Mouse (Mus musculus): ENCODE results near the gene Irak1.

Gene Irak1

DNA sequence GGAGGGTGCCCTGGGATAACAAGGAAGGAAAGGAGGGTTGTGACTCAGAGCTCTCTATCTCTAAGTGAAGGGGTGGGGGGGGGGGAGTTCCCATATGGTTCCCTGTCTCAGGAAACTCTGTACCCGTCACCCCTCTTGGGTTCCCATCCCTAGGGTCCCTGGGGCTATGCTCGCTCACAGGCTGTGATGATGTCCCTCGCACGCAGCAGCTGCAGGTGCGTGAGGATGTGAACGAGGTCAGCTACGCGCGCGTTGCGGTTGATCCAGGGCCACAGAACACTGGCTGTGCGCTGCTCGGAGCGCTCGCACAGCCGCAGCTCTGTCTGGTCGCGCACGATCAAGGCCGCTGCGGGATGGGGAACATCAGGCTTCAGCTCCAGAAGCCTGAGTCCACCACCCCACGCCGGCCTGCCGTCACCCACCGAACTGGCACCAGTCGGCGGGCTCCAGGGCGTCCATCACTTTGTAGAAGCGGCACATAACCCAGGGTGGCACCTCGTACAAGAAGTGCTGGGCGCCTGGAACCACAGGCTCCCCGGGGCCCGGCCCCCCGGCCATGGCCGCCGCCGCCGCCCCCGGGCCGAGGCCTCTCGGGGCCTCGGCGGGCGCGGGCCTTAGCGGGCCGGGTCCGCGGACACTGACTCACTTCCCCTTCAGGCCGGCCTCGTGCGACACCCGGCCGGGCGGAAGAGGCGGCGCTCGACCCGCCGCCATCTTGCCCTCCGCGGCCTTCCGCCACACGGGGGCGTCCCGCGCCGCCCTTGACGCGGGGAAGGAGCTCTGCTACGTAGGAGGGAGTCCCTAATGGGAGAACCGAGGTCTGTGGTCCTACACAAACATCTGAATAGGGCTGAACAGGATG is at the start of gene Irak1:
Gene Irak1 (minus strand): TSS at position 731 of the 862 bp plus-strand sequence.
- DNase-seq (ENCODE audit: low spot score in 2 of 2) = peak; percentile 16 to 54

DNA sequence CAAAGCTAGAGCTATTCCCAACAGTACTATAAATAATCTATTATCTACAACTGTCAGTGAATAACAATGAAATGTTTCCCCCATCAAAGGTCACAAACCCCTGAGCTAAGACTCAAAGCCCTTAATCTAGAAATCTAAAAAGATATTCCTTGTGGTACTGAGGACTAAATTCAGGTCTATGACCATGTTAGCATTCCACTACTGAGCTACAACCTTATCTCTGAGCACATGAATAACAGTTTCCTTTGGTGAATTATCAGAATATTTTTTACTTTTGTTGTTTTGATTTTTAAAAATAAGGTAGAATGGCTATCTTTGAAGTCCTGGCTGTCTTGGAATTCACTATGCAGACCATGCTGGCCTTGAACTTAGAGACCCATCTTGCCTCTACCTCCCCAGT is 47.1 kb upstream of the Irak1 start:
- no peak for DNase-seq (ENCODE audit: low spot score in 2 of 2)

DNA sequence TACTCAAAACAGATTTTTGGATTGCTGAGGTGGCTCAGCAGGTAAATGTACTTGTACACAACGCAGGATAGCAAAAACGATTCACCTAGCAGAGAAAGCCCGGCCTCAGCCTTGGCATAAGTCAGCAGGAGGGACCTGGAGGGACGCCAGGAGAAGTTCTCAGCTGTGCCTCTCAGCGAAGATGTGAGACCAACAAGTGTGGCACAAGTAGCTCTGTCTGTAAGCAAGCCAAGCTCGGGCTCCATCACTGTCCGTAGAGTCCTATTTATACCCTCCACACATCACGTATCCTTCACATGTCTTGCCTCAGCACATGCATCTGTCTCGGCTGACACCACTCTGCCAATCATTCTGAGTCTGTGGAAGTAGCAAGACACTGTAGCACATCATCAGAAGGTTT is 44.2 kb upstream of the Irak1 start:
- DNase-seq (ENCODE audit: low spot score in 2 of 2) = no peak

DNA sequence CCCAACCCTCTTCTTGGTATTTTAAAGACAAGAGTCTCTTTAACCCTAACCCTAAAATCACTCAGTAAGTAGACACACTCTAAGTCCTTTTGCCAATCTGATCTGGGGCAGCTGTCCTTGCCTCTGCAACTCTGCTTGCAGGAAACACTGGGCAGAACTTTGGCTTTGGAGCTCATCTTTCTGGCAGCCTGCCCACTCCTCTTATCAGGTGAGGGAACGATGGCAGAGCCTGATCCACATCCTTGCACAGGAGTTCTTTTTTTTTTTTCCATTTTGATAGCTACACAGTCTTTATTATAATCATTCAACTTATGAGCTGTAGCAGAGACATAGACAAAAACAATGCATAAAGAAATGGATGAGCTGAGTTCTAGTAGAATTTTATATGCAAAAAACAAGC is 21.4 kb upstream of the Irak1 start:
- DNase-seq (ENCODE audit: low spot score in 2 of 2) = no peak

DNA sequence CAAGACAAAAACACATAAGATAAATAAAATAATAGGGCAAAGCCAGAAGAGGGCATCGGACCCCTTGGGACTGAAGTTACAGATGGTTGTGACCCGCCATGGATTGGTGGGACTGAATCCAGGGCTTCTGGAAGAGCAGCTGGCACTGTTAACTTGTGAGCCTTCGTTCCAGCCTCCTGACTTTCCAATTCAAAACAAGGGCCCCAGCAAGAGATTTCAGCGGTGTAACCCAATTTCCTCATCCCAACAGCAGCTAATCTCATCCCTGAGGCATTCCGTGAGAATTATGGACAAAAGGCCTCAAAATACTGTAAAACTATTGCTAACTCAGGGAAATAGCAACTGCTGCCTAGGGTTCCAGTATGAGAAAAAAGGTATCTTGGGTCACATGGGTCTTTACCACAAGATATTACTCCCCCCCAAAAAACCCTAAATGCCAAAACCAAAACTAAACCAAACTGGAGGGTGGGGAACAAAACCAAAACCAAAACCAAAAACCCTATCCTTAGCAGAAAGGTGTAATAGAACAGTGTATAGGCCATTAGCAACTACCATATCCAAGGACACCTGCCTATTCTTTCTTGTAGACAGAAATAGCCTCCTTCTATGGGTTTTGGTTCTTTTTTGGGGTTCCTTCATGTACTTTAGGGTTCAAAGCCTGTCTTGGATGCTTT is 14.1 kb upstream of the Irak1 start:
- no peak for DNase-seq (ENCODE audit: low spot score in 2 of 2)

DNA sequence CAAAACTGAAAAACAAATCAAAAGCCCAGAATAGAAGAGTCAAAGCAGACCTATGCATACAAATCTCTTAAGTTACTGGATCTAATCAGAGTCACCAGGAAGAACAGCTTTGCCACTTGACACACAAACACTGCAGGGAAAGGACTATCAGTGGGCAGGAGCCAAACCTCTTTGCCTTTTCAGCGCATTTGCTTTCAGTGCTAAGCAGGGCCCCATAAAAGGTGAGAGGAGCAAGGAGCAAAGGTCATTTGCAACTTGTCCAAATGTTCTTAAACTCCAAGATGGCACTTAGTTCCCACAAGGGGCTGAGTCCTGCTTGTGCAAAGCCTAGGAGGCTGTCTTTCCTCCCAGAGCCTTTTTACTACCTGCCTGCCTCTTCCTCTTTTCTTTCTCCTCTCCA is 6.3 kb upstream of the Irak1 start:
- DNase-seq (ENCODE audit: low spot score in 2 of 2) = no peak

DNA sequence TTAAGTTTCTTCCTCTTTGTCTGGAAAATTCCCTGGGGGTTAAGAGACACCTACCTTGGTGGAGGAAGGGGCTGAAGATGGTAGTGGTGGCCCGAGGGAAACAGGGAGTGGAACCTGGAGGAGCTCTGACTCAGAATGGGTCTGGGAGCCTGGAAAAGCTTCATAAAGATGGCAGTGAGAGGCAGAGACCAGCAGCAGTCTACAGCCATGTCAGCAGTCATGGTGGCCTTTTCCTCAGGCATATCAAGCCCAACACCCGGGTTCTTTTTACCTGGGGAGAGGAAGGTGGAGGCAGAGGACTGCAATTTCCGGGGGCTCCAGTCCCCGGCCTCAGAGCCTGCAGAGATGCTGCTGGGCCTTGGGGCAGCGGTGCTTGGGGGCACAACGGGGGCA is 927 bp downstream of the Irak1 start:
- DNase-seq (ENCODE audit: low spot score in 2 of 2) = no peak

DNA sequence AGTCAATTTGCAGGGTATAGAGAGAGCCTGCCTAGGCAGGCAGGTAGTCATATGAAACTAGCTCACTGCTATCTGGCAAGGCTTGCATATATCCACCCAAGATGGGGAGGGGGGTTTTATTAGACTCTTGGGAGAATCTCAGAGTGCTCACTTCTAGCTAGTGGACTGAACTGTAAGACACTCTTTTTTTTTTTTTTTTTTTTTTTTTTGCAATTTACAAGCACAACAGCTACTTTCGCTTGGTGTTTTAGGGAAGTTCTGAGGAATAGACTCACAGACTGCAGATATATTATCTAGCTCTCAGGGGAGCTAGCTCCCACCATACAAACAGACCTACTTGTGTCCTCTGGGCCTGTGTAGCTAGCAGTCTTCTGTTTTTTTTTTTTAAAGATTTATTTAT is 9.1 kb downstream of the Irak1 start:
- no peak for DNase-seq (ENCODE audit: low spot score in 2 of 2)

DNA sequence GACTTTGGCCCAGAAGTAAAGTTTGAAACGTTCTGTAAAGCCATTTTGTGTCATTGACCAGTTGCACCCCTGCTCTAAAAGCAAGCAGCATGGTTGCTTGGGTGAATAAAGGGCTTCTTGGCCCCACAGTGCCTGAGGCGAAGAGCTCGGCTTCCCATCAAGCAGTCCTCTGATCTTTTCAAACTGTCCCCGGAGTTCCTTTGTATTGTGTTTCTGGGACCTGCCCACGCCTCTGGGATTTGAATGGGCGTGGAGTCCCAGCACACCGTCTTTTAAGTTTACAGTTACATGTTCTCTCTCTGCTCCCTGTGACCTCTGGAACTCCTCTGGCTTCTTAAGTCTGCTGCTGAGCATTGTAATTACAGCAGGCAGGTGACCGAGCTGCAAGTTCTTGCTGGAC is 15.7 kb downstream of the Irak1 start:
- no peak for DNase-seq (ENCODE audit: low spot score in 2 of 2)

DNA sequence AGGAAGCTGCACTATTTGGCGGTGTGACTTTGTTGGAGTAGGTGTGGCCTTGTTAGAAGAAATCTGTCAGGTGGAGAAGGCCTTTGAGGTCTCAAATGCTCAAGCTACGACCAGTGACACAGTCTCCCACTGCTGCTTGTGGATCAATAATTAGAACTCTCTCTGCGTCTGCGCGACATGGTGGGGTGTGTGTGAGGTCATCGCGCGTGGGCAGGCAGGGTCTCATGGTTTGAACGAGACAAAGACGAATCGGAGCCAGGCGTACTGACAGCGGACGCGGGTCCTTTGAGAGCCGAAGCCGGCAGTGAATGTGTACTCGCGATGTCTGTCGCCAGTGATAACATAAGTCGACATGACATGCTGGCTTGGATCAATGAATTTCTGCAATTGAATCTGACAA is 17.3 kb downstream of the Irak1 start:
- no peak for DNase-seq (ENCODE audit: low spot score in 2 of 2)

DNA sequence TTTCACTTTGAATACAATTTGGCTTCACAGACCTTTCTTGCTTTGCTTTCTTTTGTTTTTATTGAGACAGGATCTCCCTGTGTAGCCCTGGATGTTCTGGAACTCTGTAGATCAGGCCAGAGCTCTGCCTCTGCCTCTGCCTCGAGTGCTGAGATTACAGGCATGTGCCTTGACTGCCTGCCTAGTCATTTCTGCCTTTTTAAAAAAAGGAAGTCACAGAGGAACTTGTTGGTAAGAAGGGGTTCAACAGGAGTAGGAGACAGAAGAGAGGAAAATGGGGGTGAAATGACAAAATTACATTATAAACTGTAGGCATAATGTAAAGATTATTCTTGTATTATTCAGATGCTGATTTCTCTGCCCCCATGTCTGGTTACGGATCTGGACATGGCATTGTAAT is 20.1 kb downstream of the Irak1 start:
- no peak for DNase-seq (ENCODE audit: low spot score in 2 of 2)

DNA sequence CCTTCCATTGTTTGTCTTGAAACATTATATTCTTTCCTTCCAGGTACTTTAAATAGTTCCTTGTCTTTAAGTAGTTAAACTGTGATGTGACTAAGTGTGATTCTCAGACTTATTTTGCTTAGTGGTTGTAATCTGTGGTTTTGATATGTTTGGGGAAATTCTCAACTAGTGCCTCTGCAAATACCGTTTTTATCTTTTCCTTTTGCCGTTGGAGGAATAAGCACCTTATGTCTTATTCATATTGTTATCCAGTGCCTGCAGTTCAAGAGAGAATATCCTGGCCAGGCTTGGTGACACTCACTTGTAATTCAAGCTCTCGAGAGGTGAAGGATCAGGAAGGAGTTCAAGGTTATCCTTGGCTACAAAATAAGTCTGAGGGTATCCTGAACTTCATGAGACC is 22.7 kb downstream of the Irak1 start:
- no peak for DNase-seq (ENCODE audit: low spot score in 2 of 2)

DNA sequence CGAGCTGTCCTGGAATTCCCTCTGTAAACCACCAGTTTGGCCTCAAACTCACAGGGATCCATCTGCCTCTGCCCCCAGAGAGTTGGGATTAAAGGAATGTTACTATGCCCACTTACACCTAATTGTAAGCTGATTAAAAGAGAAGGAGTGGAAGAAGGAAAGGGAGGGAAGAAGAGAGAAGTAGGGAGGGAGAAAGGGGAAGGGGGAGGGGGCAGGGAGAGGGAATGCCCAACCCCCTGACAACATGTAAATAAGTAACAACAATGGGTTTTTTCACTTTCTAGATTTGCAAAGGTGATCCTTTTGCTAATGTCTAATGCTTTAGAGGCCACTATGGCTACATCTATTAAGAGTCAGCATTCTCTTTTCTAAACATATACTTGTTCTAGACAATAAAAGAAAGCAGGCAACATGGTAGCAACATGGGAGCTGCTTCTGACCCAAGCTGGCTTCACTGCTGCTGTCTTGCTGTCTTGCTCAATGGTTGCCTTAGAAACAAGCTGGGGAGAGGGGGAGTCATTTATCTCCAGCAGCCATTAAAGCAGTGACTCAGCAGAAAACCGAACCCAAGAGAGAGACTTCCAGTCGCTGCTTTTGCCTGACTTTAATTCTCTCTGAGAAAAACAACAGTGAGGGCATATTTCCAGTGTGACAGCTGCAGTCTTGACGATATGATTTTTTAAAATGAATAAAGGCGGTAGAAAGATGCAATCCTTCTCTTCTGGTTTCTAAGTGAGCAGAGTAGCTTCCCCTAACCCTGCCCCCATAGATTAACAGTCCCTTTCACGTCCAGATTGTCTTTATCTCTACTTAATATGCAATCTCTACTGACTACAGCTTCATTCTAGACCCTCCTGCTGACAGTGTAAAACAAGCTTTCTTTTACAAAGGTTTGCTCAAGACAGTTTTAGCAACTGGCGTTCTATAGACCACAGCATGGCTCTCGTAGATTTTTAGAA is 24.5 kb downstream of the Irak1 start:
- DNase-seq (ENCODE audit: low spot score in 2 of 2) = peak in 1 of 2 experiments; percentile 25

DNA sequence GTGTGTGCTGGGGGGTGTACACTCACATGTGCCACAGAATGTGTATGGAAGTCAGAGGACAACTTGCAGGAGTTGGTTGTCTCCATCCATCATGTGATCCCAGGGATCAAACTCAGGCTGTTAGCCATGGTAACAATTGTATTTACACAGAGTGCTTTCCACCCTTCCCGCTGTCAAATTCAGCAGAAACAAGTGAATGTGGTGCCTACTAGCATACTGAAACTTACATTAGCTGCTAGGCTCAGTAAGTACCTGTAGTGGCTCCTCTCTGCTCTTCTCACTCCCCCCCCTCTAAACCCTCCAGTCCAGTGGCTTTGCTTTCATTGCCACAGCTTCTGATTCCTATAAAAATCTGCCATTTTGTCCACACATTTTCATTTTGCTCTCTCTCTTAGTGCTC is 45.9 kb downstream of the Irak1 start:
- DNase-seq (ENCODE audit: low spot score in 2 of 2) = no peak

DNA sequence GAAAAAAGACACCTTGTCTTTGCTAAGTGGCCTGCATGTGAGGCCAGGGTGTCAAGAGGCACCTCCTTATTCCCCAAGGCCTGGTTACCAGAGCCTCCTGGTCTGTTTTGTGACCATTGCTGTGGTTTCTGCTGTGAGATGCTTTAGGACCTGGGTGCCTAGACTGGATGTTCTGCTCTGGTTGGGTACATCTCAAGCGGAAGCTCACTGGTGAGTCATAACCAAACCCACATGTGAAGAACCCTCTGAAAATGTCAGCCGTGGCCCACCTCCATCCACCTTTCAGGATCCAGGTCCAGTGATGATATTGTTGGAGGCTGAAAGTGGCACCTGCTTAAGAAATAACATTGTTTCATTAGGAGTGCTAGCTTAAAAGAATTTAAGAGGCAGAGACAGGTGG is 47.4 kb downstream of the Irak1 start:
- no peak for DNase-seq (ENCODE audit: low spot score in 2 of 2)

DNA sequence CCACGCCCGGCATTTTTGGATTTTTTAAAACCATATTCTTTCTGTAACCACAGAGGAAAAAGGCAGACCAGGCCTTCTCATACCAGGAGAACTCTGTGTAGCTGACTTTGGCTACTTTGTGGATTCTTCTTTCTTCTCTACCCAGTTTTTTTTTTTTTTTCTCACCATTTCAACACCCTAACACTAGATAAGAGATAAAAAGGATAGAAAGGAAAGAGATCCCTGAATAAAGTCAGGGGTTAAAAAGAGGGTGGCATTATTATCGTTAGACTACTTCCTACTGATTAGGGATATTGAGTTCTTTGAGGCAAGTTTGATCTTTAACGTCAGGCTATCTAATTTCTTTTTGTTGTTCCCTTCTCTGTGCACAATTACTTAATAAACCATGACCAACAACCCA is 50.9 kb downstream of the Irak1 start:
- DNase-seq (ENCODE audit: low spot score in 2 of 2) = no peak

DNA sequence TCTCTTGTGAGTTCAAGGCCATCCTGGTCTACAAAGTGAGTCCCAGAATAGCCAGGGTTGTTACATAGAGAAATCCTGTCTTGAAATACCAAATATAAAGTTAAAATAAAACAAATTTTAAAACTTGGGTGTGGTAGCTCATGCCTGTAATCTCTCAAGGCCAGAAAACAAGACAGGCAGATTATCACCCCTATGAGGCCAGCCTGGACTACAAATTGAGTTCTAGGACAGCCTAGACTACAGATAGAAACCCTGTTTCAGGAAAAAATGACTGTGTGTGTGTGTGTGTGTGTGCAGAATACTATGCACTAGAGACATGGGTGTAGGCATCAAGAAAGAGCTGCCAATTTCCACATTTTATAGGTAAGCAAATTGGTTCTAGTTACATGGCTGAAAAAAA is 52.9 kb downstream of the Irak1 start:
- DNase-seq (ENCODE audit: low spot score in 2 of 2) = no peak

DNA sequence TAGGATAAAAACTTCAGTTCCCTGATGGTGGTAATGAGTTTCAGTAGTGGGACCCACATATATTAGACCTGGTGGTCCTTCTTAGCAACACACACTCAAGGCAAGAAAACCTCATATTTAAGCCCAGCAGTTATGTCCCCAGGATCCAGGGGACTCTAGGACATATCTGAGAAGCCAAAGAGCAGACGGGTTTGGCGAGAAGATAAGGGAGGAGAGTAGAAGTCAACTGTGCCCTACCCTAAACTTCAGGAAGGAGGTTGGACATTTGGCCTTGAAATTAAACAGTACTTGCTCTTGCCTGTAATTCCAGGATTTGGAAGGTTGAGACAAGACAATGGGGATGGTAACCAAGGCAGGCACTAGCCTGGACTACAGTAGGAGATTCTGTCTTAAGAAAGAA is 54.0 kb downstream of the Irak1 start:
- no peak for DNase-seq (ENCODE audit: low spot score in 2 of 2)

DNA sequence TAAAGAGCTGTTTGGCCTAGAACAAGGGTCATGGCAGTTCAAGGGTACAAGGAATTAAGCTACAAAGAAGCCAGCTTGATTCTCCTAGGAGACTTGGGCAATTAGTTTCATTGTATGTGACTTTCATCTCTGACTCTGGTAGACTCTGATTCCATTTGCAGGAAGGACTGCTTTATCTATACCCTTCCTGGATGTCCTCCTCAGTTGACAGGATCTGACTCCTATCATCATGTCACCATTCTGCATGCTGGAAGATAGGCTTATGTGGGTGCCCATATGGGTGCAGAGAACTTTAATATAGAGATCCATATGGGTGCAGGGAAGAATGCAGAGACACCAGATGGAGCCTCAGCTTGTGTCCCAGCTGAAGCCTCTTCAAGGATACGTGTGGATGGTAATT is 54.6 kb downstream of the Irak1 start:
- DNase-seq (ENCODE audit: low spot score in 2 of 2) = no peak

DNA sequence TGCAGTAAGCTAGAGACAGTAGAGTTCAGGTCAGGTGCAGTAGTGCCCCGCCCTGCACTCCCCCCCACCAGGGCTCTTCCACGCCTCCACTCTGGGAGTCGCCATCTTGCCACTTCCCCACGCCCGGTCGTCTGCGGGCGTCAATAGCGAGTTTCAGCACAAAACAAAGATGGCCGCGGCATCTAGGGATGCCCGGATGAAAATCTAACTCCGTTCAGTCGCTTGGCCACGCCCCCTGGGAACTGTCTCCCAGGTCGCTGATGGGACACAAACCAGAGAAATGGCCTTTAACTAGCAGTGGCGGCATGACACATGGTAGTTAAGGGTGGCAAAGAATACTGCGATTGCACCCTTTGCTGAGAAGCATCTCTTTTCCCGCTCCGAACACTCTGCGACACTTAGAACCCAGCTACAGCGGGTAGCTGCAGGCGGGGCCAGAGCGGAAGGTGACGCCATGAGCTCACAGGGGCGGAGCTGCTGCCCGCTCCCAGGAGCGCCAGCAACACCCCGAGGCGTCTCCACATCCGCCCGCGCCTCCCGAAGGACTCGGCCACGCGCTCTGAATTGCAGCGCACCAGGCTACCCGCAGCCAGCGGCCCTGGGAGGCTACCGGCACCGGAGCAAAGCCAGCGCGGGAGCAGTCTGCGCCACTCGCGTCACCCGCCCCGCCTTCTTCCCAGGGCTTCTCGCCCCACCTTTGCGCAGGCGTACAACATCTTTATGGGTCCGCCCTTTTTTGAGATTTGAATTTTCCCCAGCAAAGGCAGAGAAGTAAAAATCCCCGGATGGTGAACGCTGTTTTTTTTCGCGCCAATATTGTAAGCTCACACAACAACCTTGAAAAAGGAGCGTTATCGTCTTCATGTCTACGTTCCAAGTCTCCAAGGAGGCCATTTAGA is 56.3 kb downstream of the Irak1 start:
- DNase-seq (ENCODE audit: low spot score in 2 of 2) = peak; percentile 73 to 81

All from frontal cortex, postnatal 25 days (tissue).